Comparison of ENCODE assay signal across 8 mouse cellular contexts in the genomic region with DNA sequence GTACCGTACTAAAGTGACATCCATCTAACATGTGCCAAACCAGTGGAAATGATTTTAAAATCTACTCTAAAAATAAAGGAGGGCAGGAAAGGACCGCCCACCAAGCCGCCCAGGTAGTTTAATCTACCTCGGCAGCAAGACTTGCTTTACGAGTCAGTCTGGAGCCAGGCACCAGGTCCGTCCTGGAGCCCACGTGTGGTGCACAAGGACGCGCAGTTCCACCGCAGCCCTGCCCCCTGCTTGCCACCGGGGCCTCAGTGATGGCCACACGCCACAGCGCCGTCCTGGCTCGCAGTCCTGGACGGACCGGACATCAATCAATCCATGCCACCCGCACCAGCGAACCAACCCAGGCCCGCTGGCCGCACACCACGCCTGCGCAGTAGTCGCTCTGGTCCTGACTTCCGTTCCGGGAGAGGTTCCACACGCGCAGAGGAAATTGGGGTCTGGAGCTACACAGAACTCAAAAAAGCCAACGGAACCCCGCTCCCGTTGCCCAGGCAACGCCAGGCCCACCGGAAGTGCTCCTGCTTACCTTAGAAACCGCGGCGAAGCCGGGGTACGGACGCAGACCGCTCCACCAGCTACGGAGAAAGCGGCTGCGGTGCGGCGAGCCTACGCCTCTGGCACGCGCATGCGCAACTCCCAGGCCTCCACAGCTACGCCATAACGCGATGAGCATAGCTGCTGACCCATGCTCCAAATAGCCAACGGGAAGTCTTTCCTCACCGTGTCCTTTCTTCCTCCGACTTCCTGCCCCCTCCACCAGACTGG. TPM values are rescaled to one million over a fixed set of nuclear protein-coding genes. Genes with fewer than 3 reads are reported as not detected.
A peak's percentile ranks its signal among the peaks of the same experiment; 100 is the strongest.
DNase-seq lines count a peak whose midpoint lies in the region; ATAC-seq lines count a peak whose summit lies in the region.

A gene (minus strand): TSS at position 625 of the 774 bp plus-strand sequence.

- peak; percentile 97 for DNase-seq in adrenal gland, adult 2 months
- DNase-seq in embryo, embryonic 11 days = peak; percentile 94
- peak; percentile 93 for DNase-seq in gastrocnemius, postnatal 25 days
- peak; percentile 95 for DNase-seq in intestine, embryonic 14.5 days (ENCODE audit: low spot score)
- peak; percentile 94 for DNase-seq in left cerebral cortex, postnatal 14 days (ENCODE audit: low spot score in 2 of 2)
- DNase-seq in right cerebral cortex, postnatal 14 days = peak; percentile 92
- DNase-seq in urinary bladder, postnatal 25 days (ENCODE audit: low spot score) = peak; percentile 89

- H3K36me3 ChIP-seq in intestine, embryonic 14.5 days (ENCODE audit: control insufficient read depth, insufficient read depth, low read length) = peaks cover 6% of the 10 kb centered on the region; the same call in 1 of the 2 replicates

- H3K27me3 ChIP-seq in intestine, embryonic 14.5 days (replicated peaks; ENCODE audit: control insufficient read depth, insufficient read depth, low read length) = no peaks in the 10 kb centered on the region

- H3K4me3 ChIP-seq in intestine, embryonic 14.5 days (ENCODE audit: low read depth, low read length) = peak within 1 kb of the TSS; percentile 66

- H3K9ac ChIP-seq in intestine, embryonic 14.5 days (ENCODE audit: low read length) = peak within 1 kb of the TSS; percentile 73

- peaks cover 15% of the 10 kb centered on the region for H3K4me1 ChIP-seq in intestine, embryonic 14.5 days (replicated peaks; ENCODE audit: control insufficient read depth, insufficient read depth, low read length)

- under 1% methylated on average over 55 of the region's 55 CpGs for WGBS in intestine, embryonic 14.5 days

- H3K27ac ChIP-seq in intestine, embryonic 14.5 days (ENCODE audit: low read depth) = peak within 1 kb of the TSS; percentile 92

- ATAC-seq in intestine, embryonic 14.5 days (replicated peaks; ENCODE audit: low FRiP score, low TSS enrichment, low read depth) = peak; percentile 90
- ATAC-seq in megakaryocyte-erythroid progenitor cell, adult 5-6 weeks (replicated peaks; ENCODE audit: low FRiP score, low TSS enrichment, poor library complexity, severe bottlenecking) = peak; percentile 82

- H3K9me3 ChIP-seq in intestine, embryonic 14.5 days (ENCODE audit: control insufficient read depth, low read length) = no peaks in the 10 kb centered on the region

- peak within 1 kb of the TSS; percentile 95 for H3K4me2 ChIP-seq in intestine, embryonic 14.5 days (ENCODE audit: low read length)

- intact Hi-C loops in left cerebral cortex, postnatal 14 days (cut with DNase I) = no loop called here

RNA-seq across cellular contexts. Expression of the gene that starts here (rescaled TPM):
- total RNA-seq in adrenal gland, adult 2 months (2021) = 1 to 10 TPM; 3.0 to 4.6 TPM
- 8.0 and 10.5 TPM in 2 replicates for polyA plus RNA-seq in adrenal gland, adult 2 months (2012; rRNA removed)
- total RNA-seq in gastrocnemius, postnatal 25 days (2021) = under 1 TPM; 0.36 to 0.80 TPM
- polyA plus RNA-seq in intestine, embryonic 14.5 days (2014; fragmentation: Nextera tagmentation; extraction: Ambion mirVana) = 13.0 and 13.4 TPM in 2 replicates
- total RNA-seq in left cerebral cortex, postnatal 14 days (2021) = 1 to 10 TPM; 9.2 to 10.0 TPM
- 29.7 and 31.6 TPM in 2 replicates for total RNA-seq in megakaryocyte-erythroid progenitor cell, adult 5-6 weeks (2014; fragmentation: Nextera tagmentation)
- total RNA-seq in megakaryocyte-erythroid progenitor cell, adult 5-6 weeks (2017) = 12.9 and 13.7 TPM in 2 replicates

Comparison
In these comparisons a context has a peak if more than half of its experiments do, and no peak if none do; other contexts are left out.
1. Peak in every context shown above with its lines: DNase-seq, ATAC-seq, H3K4me3 ChIP-seq and H3K27ac ChIP-seq.
2. Peak in DNase-seq in gastrocnemius, postnatal 25 days; RNA of the gene not detected or under 1 TPM.